In genomic region chr12:4132941-4133846, GRCm38 (mm10) we compare ENCODE assay signal across 8 mouse cellular contexts. TPM values are rescaled to one million over a fixed set of nuclear protein-coding genes. Genes with fewer than 3 reads are reported as not detected.
DNase-seq lines count a peak whose midpoint lies in the region; ATAC-seq and TF ChIP-seq lines count a peak whose summit lies in the region.

Gene Adcy3, plus strand, starts transcription at chr12:4133103.

- intact Hi-C loops in gastrocnemius, adult 2 months (cut with DNase I), result no loop called here
- intact Hi-C loops in left cerebral cortex, postnatal 36 days (cut with DNase I), result loop anchor here (5.0 kb wide), 1 partner anchor 59 kb away; no protein-coding TSS in a partner anchor

- no peaks in the 10 kb centered on the region for H3K9me3 ChIP-seq in hindbrain, embryonic 16.5 days (ENCODE audit: control insufficient read depth, low read length)

- no peaks in the 10 kb centered on the region for H3K27me3 ChIP-seq in hindbrain, embryonic 16.5 days (replicated peaks; ENCODE audit: control insufficient read depth, insufficient read depth, low read length)

- no peaks in the 10 kb centered on the region for H3K36me3 ChIP-seq in hindbrain, embryonic 16.5 days (ENCODE audit: control insufficient read depth, insufficient read depth, low read length)

- H3K4me1 ChIP-seq in hindbrain, embryonic 16.5 days (ENCODE audit: control insufficient read depth, insufficient read depth, low read depth, low read length), result peaks cover 26% of the 10 kb centered on the region

- WGBS in hindbrain, embryonic 16.5 days, result under 1% methylated on average over 67 of the region's 83 CpGs

- ATAC-seq in hindbrain, embryonic 16.5 days, result peak; percentile 91
- peak; percentile 62 for ATAC-seq in megakaryocyte-erythroid progenitor cell, adult 5-6 weeks (replicated peaks; ENCODE audit: low FRiP score, low TSS enrichment, poor library complexity, severe bottlenecking)

- peak; percentile 81 to 91 for DNase-seq in adrenal gland, adult (ENCODE audit: inconsistent age in 2 of 2, low spot score in 1 of 2)
- peak; percentile 73 to 78 for DNase-seq in cerebellum, postnatal 36 days
- peak; percentile 75 for DNase-seq in gastrocnemius, adult 2 months
- peak; percentile 79 to 85 for DNase-seq in left cerebral cortex, postnatal 36 days (ENCODE audit: low spot score in 2 of 2)
- DNase-seq in right cerebral cortex, postnatal 14 days, result peak; percentile 81
- DNase-seq in urinary bladder, postnatal 4 days (ENCODE audit: low spot score in 2 of 2), result peak; percentile 54 to 73

- peak within 1 kb of the TSS; percentile 83 for H3K4me3 ChIP-seq in gastrocnemius, adult 2 months
- H3K4me3 ChIP-seq in hindbrain, embryonic 16.5 days (ENCODE audit: low read length), result peak within 1 kb of the TSS; percentile 66

- peak within 1 kb of the TSS; percentile 72 for H3K4me2 ChIP-seq in hindbrain, embryonic 16.5 days (ENCODE audit: low read length)

- no peak for TF ChIP-seq CTCF in gastrocnemius, adult 2 months (IDR thresholded peaks at IDR 0.05)

- H3K27ac ChIP-seq in gastrocnemius, adult 2 months, result peak within 1 kb of the TSS; percentile 69
- peak within 1 kb of the TSS; percentile 72 for H3K27ac ChIP-seq in hindbrain, embryonic 16.5 days (ENCODE audit: low read depth, low read length)

- peak within 1 kb of the TSS; percentile 84 for H3K9ac ChIP-seq in hindbrain, embryonic 16.5 days (ENCODE audit: low read depth, low read length)

RNA-seq across cellular contexts. Expression of gene Adcy3, which starts in this region (rescaled TPM):
- total RNA-seq in gastrocnemius, adult 2 months (2021), result 1 to 10 TPM; 1.0 to 2.0 TPM
- polyA plus RNA-seq in hindbrain, embryonic 16.5 days (2015; fragmentation: Nextera tagmentation; extraction: Ambion mirVana), result 15.7 and 16.0 TPM in 2 replicates
- 10 to 100 TPM; 48.4 to 53.4 TPM for total RNA-seq in left cerebral cortex, postnatal 36 days (2021)
- total RNA-seq in megakaryocyte-erythroid progenitor cell, adult 5-6 weeks (2014; fragmentation: Nextera tagmentation), result 0.33 and 0.67 TPM in 2 replicates
- 0.33 and 5.2 TPM in 2 replicates for total RNA-seq in megakaryocyte-erythroid progenitor cell, adult 5-6 weeks (2017)

Comparison
In these comparisons a context has a peak if more than half of its experiments do, and no peak if none do; other contexts are left out.
1. Peak in every context shown above with its lines: DNase-seq, ATAC-seq, H3K4me3 ChIP-seq and H3K27ac ChIP-seq.
2. RNA of gene Adcy3 (total RNA-seq): 48.4 to 53.4 TPM in left cerebral cortex, postnatal 36 days; 1.0 to 2.0 TPM in gastrocnemius, adult 2 months and 0.33 to 5.2 TPM in megakaryocyte-erythroid progenitor cell, adult 5-6 weeks; every median in the first group is over 4 times any median in the second.